Mouse (Mus musculus): Measurements from ENCODE around the gene Prr15.

- TF ChIP-seq CTCF (IDR thresholded peaks at IDR 0.05) (no peak), EP300 (IDR thresholded peaks at IDR 0.05) (no peak)
Observed at GRCm38 (mm10) chr6:54277234-54277633, 48.4 kb upstream of the Prr15 start.

Measured in lung, postnatal 0 days (tissue).